Mouse (Mus musculus) liver, embryonic 15.5 days (tissue): Measurements from ENCODE around the gene Tmprss12. TPM values are rescaled to one million over a fixed set of nuclear protein-coding genes. Genes with fewer than 3 reads are reported as not detected.
"Not testable (repeated sequence)": the region's sequence is repeated elsewhere in the genome, so short reads cannot be mapped to it uniquely, and the experiment has no call there.

Experiments
- ATAC-seq: fragments of 200-750 bp; cut with Nextera tagmentation; 2 replicates; pipeline ENCODE4 v1.8.0; 2017; ENCODE audit warnings: moderate number of reproducible peaks, mild to moderate bottlenecking, moderate library complexity; ENCODE audit not compliant: insufficient read depth
- H3K27ac ChIP-seq: fragments of 300-500 bp; sonication (generic); replicated peaks from 2 replicates; pipeline ENCODE4 v1.5.1; 2015; ENCODE audit warnings: mild to moderate bottlenecking, inconsistent platforms
- H3K27me3 ChIP-seq: fragments of 300-500 bp; sonication (generic); 2 replicates; pipeline ENCODE4 v1.6.1; 2015; ENCODE audit warnings: mild to moderate bottlenecking, inconsistent platforms
- H3K36me3 ChIP-seq: fragments of 300-500 bp; sonication (generic); replicated peaks from 2 replicates; pipeline ENCODE4 v1.6.1; 2015; ENCODE audit warnings: moderate library complexity, mild to moderate bottlenecking, inconsistent platforms
- H3K4me1 ChIP-seq: fragments of 300-500 bp; sonication (generic); replicated peaks from 2 replicates; pipeline ENCODE4 v1.6.1; 2015; ENCODE audit warnings: inconsistent platforms
- H3K4me2 ChIP-seq: fragments of 300-500 bp; sonication (generic); 2 replicates; pipeline ENCODE4 v1.6.1; 2015; ENCODE audit warnings: moderate library complexity, mild to moderate bottlenecking, inconsistent platforms
- H3K4me3 ChIP-seq: fragments of 300-500 bp; sonication (generic); replicated peaks from 2 replicates; pipeline ENCODE4 v1.5.1; 2015; ENCODE audit warnings: mild to moderate bottlenecking, inconsistent platforms
- H3K9ac ChIP-seq: fragments of 300-500 bp; sonication (generic); 2 replicates; pipeline ENCODE4 v1.6.1; 2015; ENCODE audit warnings: moderate library complexity, mild to moderate bottlenecking, inconsistent platforms
- H3K9me3 ChIP-seq: fragments of 300-500 bp; sonication (generic); replicated peaks from 2 replicates; pipeline ENCODE4 v1.6.1; 2016; ENCODE audit warnings: inconsistent platforms
- WGBS: fragments of 180-500 bp; shearing (Covaris S2); methylation state at CpG from one replicate; pipeline ENCODE4 v1.1.7; 2015; ENCODE audit warnings: mixed read lengths; ENCODE audit not compliant: insufficient replicate concordance; 5-methylcytosine and 5-hydroxymethylcytosine counted together
- polyA plus RNA-seq: library from polyadenylated mRNA; unstranded; fragments of >200 nt; fragmentation: Nextera tagmentation; extraction: Ambion mirVana; gene quantifications from 2 replicates; pipeline ENCODE4 v1.2.1, GENCODE M21; 2015

Gene Tmprss12
- polyA plus RNA-seq, 1 experiment from 2014 or later: not detected

GRCm38 (mm10) chr15:100304019-100304991 lies 23.7 kb downstream of the Tmprss12 start, which contains the start of gene Mettl7a1:
Gene Mettl7a1, plus strand, starts transcription at chr15:100304140.
- no peaks in the 10 kb centered on the region for H3K36me3 ChIP-seq
- peaks cover 45% of the 10 kb centered on the region for H3K4me1 ChIP-seq
- WGBS: under 1% methylated on average over 24 of the region's 30 CpGs
- H3K27me3 ChIP-seq: no peaks in the 10 kb centered on the region
- peak within 1 kb of the TSS; percentile 85 for H3K4me2 ChIP-seq
- H3K9ac ChIP-seq: peak within 1 kb of the TSS; percentile 64
- ATAC-seq: peak; percentile 78
- peak within 1 kb of the TSS; percentile 70 for H3K4me3 ChIP-seq
- no peaks in the 10 kb centered on the region for H3K9me3 ChIP-seq
- H3K27ac ChIP-seq: peak within 1 kb of the TSS; percentile 96

DNA sequence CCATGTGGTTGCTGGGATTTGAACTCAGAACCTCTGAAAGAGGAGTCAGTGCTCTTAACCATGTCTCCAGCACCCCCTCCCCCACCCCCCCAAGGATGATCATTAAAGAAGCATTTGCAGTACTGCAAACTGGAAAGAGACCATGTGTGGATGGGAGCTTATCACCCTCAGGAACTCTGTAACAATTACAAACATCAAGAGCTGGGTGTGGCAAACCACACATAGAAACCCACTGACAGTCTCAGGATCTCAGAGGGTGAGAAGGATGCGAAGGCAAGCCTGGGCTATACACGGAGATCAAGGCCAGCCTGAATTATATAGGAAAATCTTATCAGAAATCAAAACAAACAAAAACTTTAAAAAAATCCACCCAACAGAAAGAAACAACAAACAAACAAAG lies 25.6 kb downstream of the Tmprss12 start:
- WGBS: 32% methylated on average over 2 of the region's 2 CpGs
- Histone ChIP-seq H3K4me2 (peak overlapping the region; percentile 85), H3K36me3 (no peaks in the 10 kb centered on the region), H3K4me1 (peaks cover 34% of the 10 kb centered on the region), H3K4me3 (peak overlapping the region; percentile 70), H3K9ac (no peak overlapping the region), H3K27me3 (no peaks in the 10 kb centered on the region), H3K9me3 (no peaks in the 10 kb centered on the region), H3K27ac (0 out of 2 replicates have a peak overlapping the region, but pooled peaks have one; percentile 96)
- no peak for ATAC-seq

DNA sequence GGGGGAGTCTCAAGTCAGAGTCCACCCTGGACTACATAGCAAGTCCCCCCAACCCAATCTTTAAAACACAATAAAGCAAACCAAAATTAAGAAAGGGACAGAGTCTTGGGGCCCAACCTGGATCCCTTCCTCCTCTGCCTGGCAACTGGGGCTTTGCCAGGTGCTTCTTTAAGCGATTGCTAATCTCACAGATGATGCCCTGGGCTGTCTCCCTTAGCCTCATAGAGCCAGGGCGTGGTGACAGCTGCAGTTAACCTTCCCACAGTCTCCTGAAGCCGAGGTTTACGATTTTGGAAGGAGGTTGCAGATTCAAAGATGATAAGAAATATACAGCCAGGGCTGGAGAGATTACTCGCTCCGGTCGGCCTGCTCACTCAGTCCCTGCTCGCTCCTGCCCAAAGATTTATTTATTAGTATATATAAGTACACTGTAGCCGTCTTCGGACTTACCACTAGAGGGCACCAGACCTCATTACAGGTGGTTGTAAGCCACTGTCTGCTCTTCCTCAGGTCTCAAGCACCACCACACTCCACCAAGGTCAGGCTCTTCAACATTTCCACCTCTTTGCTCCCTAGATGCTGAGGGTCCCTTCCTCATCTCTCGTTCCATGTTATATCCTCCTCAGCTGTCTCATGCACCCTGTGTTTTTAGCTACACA lies 26.9 kb downstream of the Tmprss12 start:
- H3K27me3 ChIP-seq, H3K36me3 ChIP-seq, H3K9me3 ChIP-seq, H3K4me3 ChIP-seq, H3K27ac ChIP-seq, H3K9ac ChIP-seq: not testable (repeated sequence)
- Histone ChIP-seq H3K4me1 (peaks cover 44% of the 10 kb centered on the region), H3K4me2 (peak overlapping the region; percentile 23; the same call in 1 of the 2 replicates)
- ATAC-seq: peak; percentile 49
- 17% methylated on average over 11 of the region's 11 CpGs for WGBS

DNA sequence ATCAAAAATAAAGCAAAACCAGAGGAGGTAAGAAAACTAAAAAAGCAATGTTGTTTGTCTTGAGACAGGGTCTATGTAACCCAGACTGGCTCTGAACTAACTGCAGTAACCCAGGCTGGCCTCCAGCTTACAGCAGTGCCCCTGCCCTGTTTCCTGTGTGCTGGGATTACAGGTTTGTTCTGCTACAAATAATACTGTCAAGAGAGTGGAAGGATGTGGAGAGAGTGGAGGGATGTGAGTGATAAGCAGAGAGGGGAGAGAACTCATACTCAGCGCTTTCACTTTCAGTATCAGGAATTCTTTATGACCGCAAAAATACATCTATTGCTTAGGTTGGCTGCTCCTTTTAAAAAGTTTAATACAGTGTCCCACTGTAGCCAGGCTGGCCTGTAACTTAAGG lies 31.7 kb downstream of the Tmprss12 start:
- Histone ChIP-seq H3K4me3 (no peak overlapping the region), H3K27ac (no peak overlapping the region), H3K4me2 (no peak overlapping the region), H3K27me3 (no peaks in the 10 kb centered on the region), H3K36me3 (peaks cover 12% of the 10 kb centered on the region; the same call in 1 of the 2 replicates), H3K9ac (no peak overlapping the region), H3K4me1 (peaks cover 17% of the 10 kb centered on the region; the same call in 1 of the 2 replicates), H3K9me3 (no peaks in the 10 kb centered on the region)
- 38% methylated on average over 2 of the region's 2 CpGs for WGBS
- ATAC-seq: no peak

GRCm38 (mm10) chr15:100314448-100315145 lies 34.0 kb downstream of the Tmprss12 start:
- ATAC-seq: no peak
- WGBS: 79% methylated on average over 5 of the region's 5 CpGs
- no peak overlapping the region for H3K9ac ChIP-seq
- H3K27me3 ChIP-seq: no peaks in the 10 kb centered on the region
- no peak overlapping the region for H3K4me2 ChIP-seq
- H3K36me3 ChIP-seq: peaks cover 12% of the 10 kb centered on the region; the same call in 1 of the 2 replicates
- H3K4me1 ChIP-seq: peaks cover 17% of the 10 kb centered on the region; the same call in 1 of the 2 replicates
- no peaks in the 10 kb centered on the region for H3K9me3 ChIP-seq
- H3K27ac ChIP-seq: no peak overlapping the region
- H3K4me3 ChIP-seq: no peak overlapping the region

GRCm38 (mm10) chr15:100318014-100318671 lies 37.5 kb downstream of the Tmprss12 start:
- 60% methylated on average over 4 of the region's 4 CpGs for WGBS
- not testable (repeated sequence) for H3K4me3 ChIP-seq, H3K27me3 ChIP-seq, H3K4me1 ChIP-seq, H3K9ac ChIP-seq, H3K9me3 ChIP-seq, H3K4me2 ChIP-seq
- peak overlapping the region; percentile 14 for H3K27ac ChIP-seq
- peak; percentile 54; the same call in 1 of the 2 replicates for ATAC-seq
- H3K36me3 ChIP-seq: peaks cover 12% of the 10 kb centered on the region; the same call in 1 of the 2 replicates

- no peak overlapping the region for H3K9ac ChIP-seq
- no peak for ATAC-seq
- 50% methylated on average over 1 of the region's 1 CpGs for WGBS
- no peaks in the 10 kb centered on the region for H3K9me3 ChIP-seq
- no peak overlapping the region for H3K27ac ChIP-seq
- no peaks in the 10 kb centered on the region for H3K27me3 ChIP-seq
- H3K36me3 ChIP-seq: no peaks in the 10 kb centered on the region
- no peak overlapping the region for H3K4me2 ChIP-seq
- no peak overlapping the region for H3K4me3 ChIP-seq
- H3K4me1 ChIP-seq: peaks cover 16% of the 10 kb centered on the region
Measured at GRCm38 (mm10) chr15:100319884-100320283, 39.2 kb downstream of the Tmprss12 start.

DNA sequence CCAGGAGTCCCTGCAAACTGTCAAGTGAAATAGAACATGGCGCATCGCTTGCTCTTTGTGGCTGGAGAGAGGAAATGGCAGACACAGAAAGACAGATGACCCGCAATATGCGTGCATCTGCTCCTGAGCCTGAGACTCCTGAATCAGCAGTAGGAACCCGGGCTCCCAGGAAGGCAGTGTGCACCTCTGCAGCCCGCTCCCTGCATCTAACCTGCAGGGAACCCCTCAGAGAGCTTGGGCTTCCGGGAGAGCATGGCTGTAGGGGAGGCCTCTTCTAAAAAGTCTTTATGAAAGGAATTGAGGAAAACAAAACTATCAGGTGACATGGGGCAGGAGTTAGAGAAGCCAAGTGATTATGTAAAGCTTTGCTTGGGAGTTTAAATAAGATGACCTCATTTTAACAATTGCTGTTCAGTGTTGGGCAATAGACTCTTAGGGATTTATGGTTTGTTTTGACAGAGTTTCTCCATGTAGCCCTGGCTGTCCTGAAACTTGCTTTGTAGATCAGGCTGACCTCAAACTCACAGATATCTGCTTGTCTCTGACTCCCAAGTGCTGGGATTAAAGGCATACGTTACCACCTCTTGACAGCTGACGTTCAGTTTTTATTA lies 39.8 kb downstream of the Tmprss12 start:
- H3K9me3 ChIP-seq: no peaks in the 10 kb centered on the region
- H3K27ac ChIP-seq: 0 out of 2 replicates have a peak overlapping the region, but pooled peaks have one; percentile 15
- no peak for ATAC-seq
- no peaks in the 10 kb centered on the region for H3K27me3 ChIP-seq
- H3K4me3 ChIP-seq: no peak overlapping the region
- H3K36me3 ChIP-seq: no peaks in the 10 kb centered on the region
- H3K4me1 ChIP-seq: peaks cover 16% of the 10 kb centered on the region
- no peak overlapping the region for H3K9ac ChIP-seq
- no peak overlapping the region for H3K4me2 ChIP-seq
- WGBS: 56% methylated on average over 9 of the region's 9 CpGs

DNA sequence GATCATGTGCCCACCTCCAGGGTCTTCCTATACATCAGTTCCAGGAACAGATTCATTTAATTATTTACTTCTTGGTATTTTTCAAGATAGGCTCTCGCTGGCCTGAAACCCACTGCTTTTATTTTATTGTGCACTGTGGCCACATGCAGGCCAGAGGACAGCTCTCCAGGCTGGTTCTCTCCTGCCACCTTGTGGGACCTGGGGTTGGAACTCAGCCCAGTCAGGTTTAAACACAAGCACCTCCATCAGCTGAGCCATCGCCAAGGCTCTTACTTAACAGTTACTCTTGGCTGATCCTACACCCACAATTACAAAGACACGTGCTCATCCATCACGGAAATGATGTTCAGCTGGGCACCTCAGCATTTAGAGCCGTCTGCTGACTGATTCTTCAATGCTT lies 40.5 kb downstream of the Tmprss12 start:
- Histone ChIP-seq H3K27me3 (no peaks in the 10 kb centered on the region), H3K9me3 (no peaks in the 10 kb centered on the region), H3K9ac (no peak overlapping the region), H3K36me3 (no peaks in the 10 kb centered on the region), H3K27ac (no peak overlapping the region), H3K4me1 (peaks cover 16% of the 10 kb centered on the region), H3K4me3 (no peak overlapping the region), H3K4me2 (no peak overlapping the region)
- no peak for ATAC-seq
- 41% methylated on average over 5 of the region's 5 CpGs for WGBS

- Histone ChIP-seq H3K4me2 (no peak overlapping the region), H3K4me1 (peaks cover 13% of the 10 kb centered on the region), H3K36me3 (no peaks in the 10 kb centered on the region), H3K4me3 (no peak overlapping the region), H3K27ac (no peak overlapping the region), H3K9ac (no peak overlapping the region), H3K27me3 (no peaks in the 10 kb centered on the region), H3K9me3 (no peaks in the 10 kb centered on the region)
- WGBS: 46% methylated on average over 12 of the region's 12 CpGs
- ATAC-seq: no peak
Measured at GRCm38 (mm10) chr15:100324021-100324591, 43.5 kb downstream of the Tmprss12 start.
